Comparison of ENCODE assay signal across 8 mouse cellular contexts in genomic region chrX:52971211-52972006, GRCm38 (mm10). TPM values are rescaled to one million over a fixed set of nuclear protein-coding genes. Genes with fewer than 3 reads are reported as not detected.
DNase-seq lines count a peak whose midpoint lies in the region; ATAC-seq and TF ChIP-seq lines count a peak whose summit lies in the region.

No protein-coding gene starts in this region.

- no peak overlapping the region for H3K4me3 ChIP-seq in myocyte
- no peak overlapping the region for H3K4me3 ChIP-seq in forebrain, embryonic 12.5 days (replicated peaks)
- no peak overlapping the region for H3K4me3 ChIP-seq in forebrain, embryonic 11.5 days (ENCODE audit: low read depth, low read length)

- no peak overlapping the region for H3ac ChIP-seq in myocyte (ENCODE audit: control insufficient read depth, insufficient read length)

- no peaks in the 10 kb centered on the region for H3K79me2 ChIP-seq in myocyte (ENCODE audit: control insufficient read depth, insufficient read depth)

- H3K4me2 ChIP-seq in myocyte (ENCODE audit: low read depth) = peak overlapping the region; percentile 58
- no peak overlapping the region for H3K4me2 ChIP-seq in forebrain, embryonic 12.5 days
- no peak overlapping the region for H3K4me2 ChIP-seq in forebrain, embryonic 11.5 days (ENCODE audit: low read depth, low read length, severe bottlenecking)

- no peaks in the 10 kb centered on the region for H3K27me3 ChIP-seq in myocyte (ENCODE audit: control insufficient read depth, insufficient read depth, insufficient read length)
- no peaks in the 10 kb centered on the region for H3K27me3 ChIP-seq in forebrain, embryonic 12.5 days
- H3K27me3 ChIP-seq in forebrain, embryonic 11.5 days (ENCODE audit: control insufficient read depth, insufficient read depth, low read length) = no peaks in the 10 kb centered on the region

- DNase-seq in NIH3T3 (ENCODE audit: low read depth) = peak; percentile 60
- DNase-seq in c-Kit-positive CD71-positive TER-119-positive erythroid progenitor cells, embryonic 14.5 days (ENCODE audit: low spot score) = peak; percentile 80
- DNase-seq in left cerebral cortex, adult 9 months (ENCODE audit: low spot score in 2 of 2) = no peak
- DNase-seq in forebrain, embryonic 11.5 days (ENCODE audit: low spot score) = no peak

- no peaks in the 10 kb centered on the region for H3K36me3 ChIP-seq in myocyte (ENCODE audit: control insufficient read depth, insufficient read depth)
- no peaks in the 10 kb centered on the region for H3K36me3 ChIP-seq in forebrain, embryonic 12.5 days (replicated peaks)
- no peaks in the 10 kb centered on the region for H3K36me3 ChIP-seq in forebrain, embryonic 11.5 days (ENCODE audit: control insufficient read depth, insufficient read depth, low read length)

- H3K4me1 ChIP-seq in forebrain, embryonic 12.5 days = no peaks in the 10 kb centered on the region
- no peaks in the 10 kb centered on the region for H3K4me1 ChIP-seq in forebrain, embryonic 11.5 days (replicated peaks; ENCODE audit: control insufficient read depth, insufficient read depth, low read length)

- H3K27ac ChIP-seq in forebrain, embryonic 12.5 days = no peak overlapping the region
- no peak overlapping the region for H3K27ac ChIP-seq in forebrain, embryonic 11.5 days (ENCODE audit: low read depth, low read length)

- no peak overlapping the region for H3K9ac ChIP-seq in forebrain, embryonic 12.5 days
- H3K9ac ChIP-seq in forebrain, embryonic 11.5 days (ENCODE audit: low read length) = no peak overlapping the region

- TF ChIP-seq POLR2A in myocyte (IDR thresholded peaks at IDR 0.05; ENCODE audit: insufficient read length, low read depth) = no peak

- peak; percentile 62 to 74 for ATAC-seq in hematopoietic stem cell, adult 5-6 weeks (replicated peaks in 1 of 2; ENCODE audit: insufficient read depth in 1 of 2, low FRiP score in 2 of 2, low TSS enrichment in 1 of 2, low read depth in 1 of 2, poor library complexity in 2 of 2, severe bottlenecking in 2 of 2)
- no peak for ATAC-seq in frontal cortex, adult (ENCODE audit: low TSS enrichment)
- no peak for ATAC-seq in forebrain, embryonic 12.5 days (ENCODE audit: low FRiP score)
- no peak for ATAC-seq in forebrain, embryonic 11.5 days (replicated peaks; ENCODE audit: low FRiP score)

- no peaks in the 10 kb centered on the region for H3K9me3 ChIP-seq in forebrain, embryonic 12.5 days
- H3K9me3 ChIP-seq in forebrain, embryonic 11.5 days (ENCODE audit: control insufficient read depth, low read length) = no peaks in the 10 kb centered on the region

- WGBS in forebrain, embryonic 12.5 days = 68% methylated on average over 3 of the region's 3 CpGs
- 76% methylated on average over 3 of the region's 3 CpGs for WGBS in forebrain, embryonic 11.5 days

TF ChIP-seq in myocyte, 11 proteins besides CTCF, POLR2A, EP300 and RAD21:
- TF ChIP-seq MAX (IDR thresholded peaks at IDR 0.05; ENCODE audit: low read depth) = no peak
- no peak for TF ChIP-seq USF1 (IDR thresholded peaks at IDR 0.05; ENCODE audit: low read depth)
- TF ChIP-seq E2F4 (IDR thresholded peaks at IDR 0.05; ENCODE audit: insufficient read depth) = no peak
- no peak for TF ChIP-seq POLR2AphosphoS2 (IDR thresholded peaks at IDR 0.05; ENCODE audit: insufficient read length, low read depth)
- no peak for TF ChIP-seq CEBPB (IDR thresholded peaks at IDR 0.05; ENCODE audit: insufficient read depth, poor library complexity, severe bottlenecking)
- TF ChIP-seq MYOG (IDR thresholded peaks at IDR 0.05; ENCODE audit: control insufficient read depth in 1 of 3, insufficient read depth in 1 of 3, insufficient read length in 2 of 3, low read depth in 2 of 3) = no peak
- TF ChIP-seq TCF12 (IDR thresholded peaks at IDR 0.05; ENCODE audit: insufficient read depth, poor library complexity, severe bottlenecking) = no peak
- no peak for TF ChIP-seq MYOD1 (IDR thresholded peaks at IDR 0.05; ENCODE audit: control insufficient read depth in 1 of 3, insufficient read length in 2 of 3, low read depth in 2 of 3)
- no peak for TF ChIP-seq TCF3 (IDR thresholded peaks at IDR 0.05; ENCODE audit: insufficient read length, low read depth)
- no peak for TF ChIP-seq SRF (IDR thresholded peaks at IDR 0.05; ENCODE audit: control insufficient read depth, insufficient read length, low read depth)
- TF ChIP-seq REST (IDR thresholded peaks at IDR 0.05; ENCODE audit: insufficient read depth, insufficient read length) = no peak

RNA-seq across cellular contexts. Expression of gene Hprt, which starts 16.5 kb away (rescaled TPM):
- 345 and 381 TPM in 2 replicates for total RNA-seq in hematopoietic stem cell, adult 5-6 weeks (2017)
- 63.6 TPM for polyA plus RNA-seq in myocyte (2012; fragmentation: generic; extraction: Trizol)
- 64.4 and 68.6 TPM in 2 replicates for polyA plus RNA-seq in forebrain, embryonic 12.5 days (2016; fragmentation: Nextera tagmentation; extraction: Ambion mirVana)
- polyA plus RNA-seq in forebrain, embryonic 11.5 days (2014; fragmentation: Nextera tagmentation; extraction: Ambion mirVana) = 77.5 and 81.6 TPM in 2 replicates

RNA-seq across cellular contexts. Expression of gene Phf6, which starts 59.3 kb away (rescaled TPM):
- 53.9 and 70.5 TPM in 2 replicates for total RNA-seq in hematopoietic stem cell, adult 5-6 weeks (2017)
- polyA plus RNA-seq in myocyte (2012; fragmentation: generic; extraction: Trizol) = 4.2 TPM
- polyA plus RNA-seq in forebrain, embryonic 12.5 days (2016; fragmentation: Nextera tagmentation; extraction: Ambion mirVana) = 122 and 130 TPM in 2 replicates
- 114 and 127 TPM in 2 replicates for polyA plus RNA-seq in forebrain, embryonic 11.5 days (2014; fragmentation: Nextera tagmentation; extraction: Ambion mirVana)

Comparison
In these comparisons a context has a peak if more than half of its experiments do, and no peak if none do; other contexts are left out.
1. DNase-seq: peak in NIH3T3 (single experiment) and c-Kit-positive CD71-positive TER-119-positive erythroid progenitor cells, embryonic 14.5 days (single experiment); none in left cerebral cortex, adult 9 months (0 of 2) and forebrain, embryonic 11.5 days (single experiment).
2. ATAC-seq: peak in hematopoietic stem cell, adult 5-6 weeks (2 of 2); none in frontal cortex, adult (single experiment), forebrain, embryonic 12.5 days (single experiment) and forebrain, embryonic 11.5 days (single experiment).
3. RNA of gene Phf6, which starts 59.3 kb away (polyA plus RNA-seq): 114 to 127 TPM in forebrain, embryonic 11.5 days and 122 to 130 TPM in forebrain, embryonic 12.5 days; 4.2 TPM in myocyte (single experiment); every median in the first group is over 10 times any median in the second.